Mouse (Mus musculus) right cerebral cortex, postnatal 14 days (tissue): ENCODE data around the gene Bpifb1.
"Not testable (repeated sequence)": the region's sequence is repeated elsewhere in the genome, so short reads cannot be mapped to it uniquely, and the experiment has no call there.

Source experiments
- DNase-seq: peaks from one replicate; pipeline ENCODE4 v3.0.0; 2022

Gene Bpifb1

GRCm38 (mm10) chr2:154190546-154191258 lies at the start of gene Bpifb1:
Bpifb1 (plus strand) TSS chr2:154190818.
- peak; percentile 30 for DNase-seq

DNA sequence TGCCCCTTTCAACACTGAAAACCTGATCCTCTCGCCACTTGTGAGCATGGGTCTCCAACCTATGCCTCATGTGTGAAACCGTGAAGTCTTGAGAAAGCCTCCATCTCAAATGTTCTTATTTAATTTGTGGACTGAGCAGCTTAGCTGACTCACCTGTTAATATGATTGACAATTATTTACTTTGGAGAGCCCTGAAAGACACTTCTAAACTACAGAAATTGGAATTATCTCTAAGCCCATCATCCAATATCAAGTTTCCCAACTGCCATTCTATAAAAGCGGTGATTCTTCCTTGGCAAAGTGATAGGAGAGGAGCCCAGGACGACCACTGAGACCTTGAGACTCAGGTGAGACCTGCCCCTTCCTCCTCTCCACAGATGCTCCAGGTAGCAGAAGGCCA lies 48.0 kb upstream of the Bpifb1 start, which contains the start of gene Bpifa1:
TSS of gene Bpifa1 (plus strand) at position 301 of the 400 bp plus-strand sequence.
- no peak for DNase-seq

DNA sequence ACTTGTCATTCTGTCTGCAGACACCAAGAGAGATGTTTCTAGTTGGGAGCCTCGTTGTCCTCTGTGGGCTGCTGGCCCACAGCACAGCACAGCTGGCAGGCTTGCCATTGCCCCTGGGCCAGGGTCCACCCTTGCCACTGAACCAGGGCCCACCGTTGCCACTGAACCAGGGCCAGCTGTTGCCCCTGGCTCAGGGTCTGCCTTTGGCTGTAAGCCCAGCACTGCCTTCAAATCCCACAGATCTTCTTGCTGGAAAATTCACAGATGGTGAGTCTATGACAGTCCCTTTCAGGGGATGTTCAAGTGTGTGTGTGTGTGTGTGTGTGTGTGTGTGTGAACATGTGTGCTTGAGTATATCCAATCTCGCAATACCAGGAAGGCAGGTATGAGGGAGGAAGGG lies 46.9 kb upstream of the Bpifb1 start:
- peak; percentile 8 for DNase-seq

- DNase-seq, result no peak
Measured at GRCm38 (mm10) chr2:154147496-154147895, 43.1 kb upstream of the Bpifb1 start.

GRCm38 (mm10) chr2:154158433-154158832 lies 32.2 kb upstream of the Bpifb1 start:
- peak; percentile 64 for DNase-seq

- no peak for DNase-seq
Measured at GRCm38 (mm10) chr2:154162307-154162706, 28.3 kb upstream of the Bpifb1 start, which contains the start of gene Bpifa5. Bpifa5 (plus strand) TSS chr2:154162607.

DNA sequence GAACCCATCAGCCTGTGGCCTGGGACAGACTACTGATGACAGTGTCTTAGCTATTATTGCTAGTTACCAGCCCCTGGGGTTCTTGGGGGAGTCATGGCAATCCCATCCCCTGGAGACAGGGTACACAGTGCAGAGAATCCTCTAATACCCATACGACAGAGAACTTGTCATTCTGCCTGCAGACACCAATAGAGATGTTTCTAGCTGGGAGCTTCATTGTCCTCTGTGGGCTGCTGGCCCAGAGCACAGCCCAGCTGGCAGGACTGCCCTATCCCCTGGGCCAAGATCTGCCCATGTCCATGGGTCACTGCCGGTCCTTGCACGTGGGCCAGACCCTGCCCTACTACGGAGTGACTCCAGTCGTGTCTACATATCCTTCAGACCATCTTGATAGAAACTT lies 27.3 kb upstream of the Bpifb1 start:
- DNase-seq, result no peak

DNA sequence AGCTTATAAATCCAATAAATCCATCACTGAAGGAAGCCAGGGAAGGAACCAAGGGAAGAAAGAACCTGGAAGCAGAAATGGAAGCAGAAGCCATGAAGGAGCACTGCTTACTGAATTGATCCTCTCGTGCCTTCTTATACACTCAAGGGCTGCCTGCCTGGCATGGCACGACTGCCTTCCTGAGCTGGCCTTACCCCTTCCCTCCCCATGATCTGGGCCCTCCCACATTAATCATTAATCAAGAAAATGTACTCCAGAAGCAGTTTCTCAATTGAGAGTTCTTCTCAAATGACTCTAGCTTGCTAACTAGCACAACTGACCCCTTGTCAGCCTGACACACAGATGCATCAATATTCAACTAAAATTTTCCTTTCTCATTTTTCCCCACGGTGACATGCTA lies 21.4 kb upstream of the Bpifb1 start:
- no peak for DNase-seq

DNA sequence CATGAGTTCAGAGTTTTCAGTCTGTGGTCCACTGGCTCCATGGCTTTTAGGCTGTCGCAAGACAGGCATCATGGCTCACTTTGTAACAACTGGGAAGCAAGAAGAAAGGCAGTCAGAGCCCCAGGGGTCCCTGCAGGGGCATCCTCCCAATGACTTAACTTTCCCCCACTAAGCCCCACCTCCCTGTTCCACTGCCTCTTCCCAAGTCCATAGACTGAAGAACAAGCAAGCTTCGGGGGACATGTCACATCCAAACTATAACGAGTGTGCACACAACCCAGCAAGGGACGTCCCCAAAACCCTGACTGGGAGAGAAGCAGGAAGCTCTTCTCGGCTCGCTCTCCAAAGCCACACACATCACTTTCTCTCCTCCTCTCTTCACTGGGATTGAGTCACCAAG lies 19.0 kb upstream of the Bpifb1 start:
- DNase-seq, result no peak

- DNase-seq, result peak; percentile 43
Measured at GRCm38 (mm10) chr2:154173313-154173712, 17.3 kb upstream of the Bpifb1 start.

DNA sequence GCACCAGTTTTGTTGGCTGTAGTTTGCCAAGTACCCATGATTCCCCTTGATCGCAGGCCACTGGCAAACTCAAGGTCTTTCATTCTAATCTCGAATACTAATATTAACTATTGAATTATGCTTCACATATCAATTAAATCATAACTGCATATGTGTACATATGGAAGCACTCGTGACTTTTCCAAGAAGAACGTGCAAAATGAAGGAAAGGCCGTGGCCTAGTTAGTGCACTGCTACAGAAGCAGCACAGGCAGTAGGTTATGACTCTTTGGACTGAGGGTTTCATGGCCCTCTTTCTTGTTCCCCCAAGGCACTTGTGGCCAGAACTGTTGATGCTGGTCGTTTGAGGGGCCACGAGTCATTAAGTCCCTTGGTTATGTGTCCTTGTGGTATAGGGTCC lies 8.7 kb upstream of the Bpifb1 start:
- DNase-seq, result not testable (repeated sequence)

GRCm38 (mm10) chr2:154183061-154183460 lies 7.6 kb upstream of the Bpifb1 start:
- not testable (repeated sequence) for DNase-seq

DNA sequence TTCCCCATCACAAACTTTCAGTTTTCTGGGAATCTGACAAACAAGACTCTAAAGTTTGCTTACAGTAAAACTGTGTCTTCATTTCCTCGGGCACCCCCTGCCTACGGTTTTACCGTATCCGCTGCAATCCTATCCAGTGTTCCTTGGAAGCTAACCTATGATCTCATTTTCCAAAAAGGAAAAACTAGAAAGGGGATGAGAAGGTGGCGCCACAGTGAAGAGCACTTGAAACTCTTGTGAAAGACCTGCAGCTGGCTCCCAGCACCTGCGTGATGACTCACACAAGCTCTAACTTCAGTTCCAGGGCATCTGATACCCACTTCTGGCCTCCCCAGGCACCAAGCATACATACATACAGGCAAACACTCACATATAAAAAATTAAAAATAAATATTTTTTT lies 5.3 kb upstream of the Bpifb1 start:
- no peak for DNase-seq

- DNase-seq, result no peak
Measured at GRCm38 (mm10) chr2:154185748-154186147, 4.9 kb upstream of the Bpifb1 start.

DNA sequence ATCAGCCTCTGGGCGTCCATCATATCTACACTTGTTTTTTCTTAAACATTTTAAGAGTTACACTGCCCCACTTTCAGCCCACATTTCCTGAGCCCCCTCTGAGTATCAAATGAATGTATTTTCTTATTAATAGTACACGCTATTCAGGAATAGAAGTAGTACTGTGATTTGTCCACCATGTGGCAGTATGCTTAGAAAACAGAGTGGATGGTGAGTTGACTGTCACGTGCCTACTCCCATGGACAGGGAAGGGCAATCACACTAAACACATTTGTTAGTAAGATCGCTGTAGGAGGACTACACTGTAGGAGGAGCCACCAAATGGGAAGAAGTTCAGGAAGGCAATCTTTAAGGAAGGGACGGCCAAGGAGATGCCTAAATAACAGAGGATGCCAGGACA lies 3.1 kb upstream of the Bpifb1 start:
- DNase-seq, result no peak

GRCm38 (mm10) chr2:154189877-154190434 lies 662 bp upstream of the Bpifb1 start:
- DNase-seq, result no peak

DNA sequence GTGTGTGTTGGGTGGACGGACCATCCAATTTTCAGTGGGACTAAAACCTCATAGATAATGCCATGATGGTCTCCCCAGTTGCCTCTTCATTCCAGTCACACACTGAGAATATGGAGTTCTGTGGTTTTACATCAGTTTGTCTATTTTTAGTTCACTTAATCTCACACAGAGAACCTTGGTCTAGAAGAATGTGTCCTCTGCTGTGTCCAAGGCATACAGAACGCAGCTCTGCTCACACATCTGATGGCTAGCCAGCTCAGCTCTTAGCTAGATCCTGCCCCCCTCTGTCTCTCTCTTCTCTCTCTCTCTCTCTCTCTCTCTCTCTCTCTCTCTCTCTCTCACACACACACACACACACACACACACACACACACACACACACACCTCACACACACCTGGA lies 1.5 kb downstream of the Bpifb1 start:
- no peak for DNase-seq

- no peak for DNase-seq
Measured at GRCm38 (mm10) chr2:154193071-154193470, 2.5 kb downstream of the Bpifb1 start.

DNA sequence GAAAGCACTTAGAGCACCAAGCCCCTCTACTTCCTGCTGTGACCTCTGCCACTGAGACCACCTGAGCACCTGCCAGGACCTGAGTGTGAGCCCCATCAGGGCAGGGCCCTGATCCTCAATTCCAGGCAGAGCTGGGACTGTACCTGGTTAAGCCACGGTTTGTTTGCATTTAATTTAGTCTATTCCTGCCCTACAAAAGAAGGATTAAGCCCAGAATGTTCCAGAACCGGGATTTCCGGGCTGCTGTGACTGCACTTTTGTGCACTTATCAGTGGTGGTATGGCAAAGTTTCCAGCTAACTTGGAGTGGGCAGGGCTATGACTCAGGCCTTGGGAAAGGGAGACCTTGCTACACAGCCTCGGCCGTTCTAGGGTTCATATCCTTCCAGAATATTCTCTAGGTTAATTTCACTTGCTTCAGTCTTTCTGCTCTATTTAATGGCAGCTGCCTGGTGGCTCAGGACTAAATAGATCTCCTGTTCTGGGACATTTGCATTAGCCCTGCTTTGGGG lies 3.4 kb downstream of the Bpifb1 start:
- no peak for DNase-seq

DNA sequence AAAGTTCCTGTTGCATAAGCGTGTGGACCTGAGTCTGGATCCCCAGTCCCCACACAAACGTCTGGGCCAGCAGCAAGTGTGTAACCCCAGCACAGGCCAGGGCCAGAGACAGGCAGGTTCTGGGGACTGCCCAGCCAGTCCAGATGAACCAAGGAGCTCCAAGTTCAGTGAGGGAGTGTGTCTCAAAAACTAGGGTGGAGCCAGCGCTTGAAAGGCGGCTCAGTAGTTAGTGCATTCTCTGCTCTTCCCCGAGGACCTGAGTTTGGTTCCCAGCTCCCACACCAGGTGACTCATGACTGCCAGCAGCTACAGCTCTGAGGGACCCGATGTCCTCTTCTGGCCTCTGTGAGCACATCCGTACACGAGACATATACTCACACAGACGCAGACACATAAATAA lies 6.4 kb downstream of the Bpifb1 start:
- DNase-seq, result no peak

DNA sequence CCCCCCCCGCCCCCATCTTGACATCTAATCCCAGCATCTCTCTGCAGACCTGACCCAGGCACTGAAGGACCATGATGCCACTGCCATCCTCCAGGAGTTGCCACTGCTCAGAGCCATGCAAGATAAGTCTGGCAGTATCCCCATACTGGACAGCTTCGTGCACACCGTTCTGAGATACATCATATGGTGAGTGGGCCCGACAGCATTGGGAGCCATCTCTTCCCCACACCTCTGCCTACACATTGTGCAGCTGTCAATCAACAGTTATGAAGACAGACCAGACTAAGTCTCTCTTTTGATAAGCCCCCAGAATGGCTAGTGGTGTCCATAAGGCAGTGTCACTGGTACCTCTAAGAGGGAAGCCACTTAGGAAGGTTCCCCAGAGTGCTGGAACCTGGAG lies 14.0 kb downstream of the Bpifb1 start:
- no peak for DNase-seq

DNA sequence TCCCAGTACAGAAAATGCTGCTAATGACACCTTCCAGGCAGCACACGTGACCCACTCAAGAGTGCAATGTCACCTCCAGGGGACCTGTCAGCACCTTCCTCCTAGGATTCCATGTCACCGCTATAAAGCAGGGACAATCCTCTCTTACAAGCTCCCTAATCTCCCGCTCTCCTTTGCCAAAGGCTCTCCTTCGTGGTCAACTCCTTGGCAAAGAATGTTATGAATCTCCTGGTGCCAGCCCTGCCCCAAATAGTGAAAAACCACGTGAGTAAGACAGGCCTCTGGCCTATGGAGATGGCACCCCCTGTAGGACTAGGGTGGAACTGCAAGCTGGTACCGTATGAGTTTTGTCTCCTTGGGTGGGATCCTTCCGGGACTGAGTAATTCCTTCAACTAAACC lies 16.3 kb downstream of the Bpifb1 start:
- DNase-seq, result no peak

DNA sequence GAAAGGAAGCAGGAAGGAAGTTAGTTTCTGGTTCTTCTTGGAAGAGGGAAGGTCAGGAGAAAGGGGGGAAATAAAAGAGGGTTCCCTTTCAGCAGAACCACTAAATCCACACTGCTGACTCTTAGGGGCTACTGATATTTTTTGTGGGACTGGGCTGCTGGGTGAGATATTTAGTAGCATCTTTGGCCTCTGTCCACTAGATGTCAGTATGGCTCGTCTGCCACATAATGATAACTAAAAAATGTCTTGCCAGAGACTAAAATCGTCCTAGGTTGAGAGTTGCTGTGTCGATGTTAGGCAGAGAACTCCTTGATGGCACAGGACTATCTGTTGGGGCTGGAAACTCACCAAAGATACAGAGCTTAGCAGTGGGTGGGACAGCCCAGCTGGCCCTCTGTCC lies 18.5 kb downstream of the Bpifb1 start:
- no peak for DNase-seq

DNA sequence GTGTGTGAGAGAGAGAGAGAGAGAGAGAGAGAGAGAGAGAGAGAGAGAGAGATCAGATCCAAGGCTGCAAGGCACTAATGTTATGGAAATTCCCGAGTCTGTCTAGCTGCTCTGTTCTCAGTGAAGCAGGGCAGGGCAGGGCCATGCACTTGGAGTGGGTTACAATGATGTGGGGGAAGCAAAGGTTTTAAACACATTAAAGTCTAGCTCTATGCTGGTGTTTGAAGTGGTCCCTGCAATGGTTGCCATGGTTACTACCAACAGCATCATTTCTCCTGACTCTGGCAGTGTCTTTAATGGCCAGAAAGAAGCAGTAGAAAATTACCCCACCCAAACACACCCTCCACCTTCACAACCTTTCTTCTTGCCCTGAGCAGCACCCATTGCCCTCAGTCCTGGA lies 20.5 kb downstream of the Bpifb1 start:
- DNase-seq, result no peak

- peak; percentile 38 for DNase-seq
Measured at GRCm38 (mm10) chr2:154211881-154212280, 21.3 kb downstream of the Bpifb1 start.
